ENCODE assay signal across 8 mouse cellular contexts in the genomic region with DNA sequence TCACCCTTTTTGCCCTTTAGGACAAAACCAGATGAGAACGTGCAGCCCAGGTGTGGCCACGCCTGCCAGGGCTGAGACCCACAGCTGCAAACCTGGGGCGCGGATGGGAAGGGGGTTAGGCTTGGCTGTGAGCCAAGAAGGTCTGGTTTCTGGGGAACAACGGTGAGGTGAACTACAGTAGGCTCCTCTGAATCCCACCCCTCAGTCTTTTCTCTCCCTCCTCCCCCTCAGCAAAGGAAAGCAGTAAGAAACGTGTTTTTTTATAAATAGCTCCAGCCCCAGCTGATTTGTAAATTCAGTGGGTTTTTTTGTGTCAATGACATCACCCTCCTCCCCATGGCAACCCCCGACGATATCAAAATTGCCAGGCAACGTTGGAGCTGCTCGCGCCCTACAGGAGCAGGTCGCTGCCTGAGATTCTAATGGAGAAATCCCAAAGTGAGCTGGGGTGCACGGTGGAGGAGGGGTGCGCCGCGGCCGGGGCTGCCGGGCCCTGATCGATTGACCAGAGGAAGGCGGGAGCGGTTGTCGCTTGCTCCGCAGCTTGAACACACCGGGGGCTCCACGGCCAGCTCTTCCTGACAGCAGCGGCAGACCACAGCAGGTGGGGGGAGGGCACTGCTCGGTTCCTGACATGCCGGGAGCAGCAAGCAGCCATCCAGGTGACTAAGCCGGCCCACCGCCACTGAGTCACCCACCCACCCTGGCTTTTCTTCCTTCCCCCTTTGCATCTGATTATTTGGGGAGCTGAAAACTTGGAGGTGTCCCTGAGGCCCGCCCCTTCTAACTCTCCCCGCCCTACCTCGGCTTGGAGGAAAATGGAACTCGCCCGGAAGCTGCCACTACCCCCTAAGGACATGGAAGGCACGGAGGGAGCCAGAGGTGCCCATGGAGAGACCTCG. TPM values are rescaled to one million over a fixed set of nuclear protein-coding genes. Genes with fewer than 3 reads are reported as not detected.
DNase-seq lines count a peak whose midpoint lies in the region; ATAC-seq and TF ChIP-seq lines count a peak whose summit lies in the region.

A gene (plus strand): TSS at position 402 of the 902 bp plus-strand sequence.

- H3K36me3 ChIP-seq in G1E (replicated peaks), result peaks cover 33% of the 10 kb centered on the region
- H3K36me3 ChIP-seq in embryonic facial prominence, embryonic 11.5 days (replicated peaks; ENCODE audit: control insufficient read depth, insufficient read depth, low read depth, low read length), result no peaks in the 10 kb centered on the region
- no peaks in the 10 kb centered on the region for H3K36me3 ChIP-seq in hindbrain, embryonic 10.5 days

- WGBS in embryonic facial prominence, embryonic 11.5 days, result 2% methylated on average over 36 of the region's 37 CpGs
- 2% methylated on average over 37 of the region's 37 CpGs for WGBS in hindbrain, embryonic 10.5 days

- intact Hi-C loops in heart, postnatal 14 days (cut with DNase I), result no loop called here
- intact Hi-C loops in left cerebral cortex, postnatal 14 days (cut with DNase I), result no loop called here

- peak within 1 kb of the TSS; percentile 79 for H3K4me2 ChIP-seq in embryonic facial prominence, embryonic 11.5 days (ENCODE audit: low read depth, low read length)

- peak within 1 kb of the TSS; percentile 75 for H3K4me3 ChIP-seq in G1E (ENCODE audit: low read depth, low read length)
- H3K4me3 ChIP-seq in embryonic facial prominence, embryonic 11.5 days (ENCODE audit: low read depth, low read length), result peak within 1 kb of the TSS; percentile 38
- peak within 1 kb of the TSS; percentile 59 for H3K4me3 ChIP-seq in hindbrain, embryonic 10.5 days

- H3K4me1 ChIP-seq in G1E (ENCODE audit: insufficient read depth, low read depth, low read length), result peaks cover 91% of the 10 kb centered on the region
- peaks cover 6% of the 10 kb centered on the region for H3K4me1 ChIP-seq in embryonic facial prominence, embryonic 11.5 days (ENCODE audit: control insufficient read depth, insufficient read depth, low read length)
- H3K4me1 ChIP-seq in hindbrain, embryonic 10.5 days (replicated peaks), result peaks cover 48% of the 10 kb centered on the region

- TF ChIP-seq CTCF in G1E (IDR thresholded peaks at IDR 0.05; ENCODE audit: low read depth, low read length), result no peak

- no peak within 1 kb of the TSS for H3K27ac ChIP-seq in embryonic facial prominence, embryonic 11.5 days (replicated peaks; ENCODE audit: low read depth, low read length)
- peak within 1 kb of the TSS; percentile 71 for H3K27ac ChIP-seq in hindbrain, embryonic 10.5 days

- H3K27me3 ChIP-seq in G1E (ENCODE audit: insufficient read depth, low read length), result no peaks in the 10 kb centered on the region
- peaks cover 17% of the 10 kb centered on the region for H3K27me3 ChIP-seq in embryonic facial prominence, embryonic 11.5 days (ENCODE audit: control insufficient read depth, insufficient read depth, low read length)
- peaks cover 57% of the 10 kb centered on the region for H3K27me3 ChIP-seq in hindbrain, embryonic 10.5 days (ENCODE audit: insufficient read depth, poor library complexity, severe bottlenecking)

- H3K9me3 ChIP-seq in G1E (replicated peaks), result no peaks in the 10 kb centered on the region
- H3K9me3 ChIP-seq in embryonic facial prominence, embryonic 11.5 days (replicated peaks; ENCODE audit: control insufficient read depth, low read length), result no peaks in the 10 kb centered on the region
- no peaks in the 10 kb centered on the region for H3K9me3 ChIP-seq in hindbrain, embryonic 10.5 days

- DNase-seq in heart, adult 8-10 months (ENCODE audit: low spot score), result no peak
- DNase-seq in heart, postnatal 14 days, result no peak
- DNase-seq in G1E (ENCODE audit: low spot score), result peak; percentile 71
- peak; percentile 43 for DNase-seq in embryonic facial prominence, embryonic 11.5 days (ENCODE audit: low spot score)
- peak; percentile 39 for DNase-seq in hindbrain, embryonic 10.5 days (ENCODE audit: low spot score)
- peak; percentile 73 to 84 for DNase-seq in left cerebral cortex, postnatal 14 days (ENCODE audit: low spot score in 2 of 2)
- peak; percentile 59 for DNase-seq in naive thymus-derived CD4-positive, alpha-beta T cell, adult 2 months (ENCODE audit: low read depth)
- peak; percentile 76 for DNase-seq in thymus, postnatal 4 days

- H3K9ac ChIP-seq in embryonic facial prominence, embryonic 11.5 days (replicated peaks; ENCODE audit: low read length), result peak within 1 kb of the TSS; percentile 44

- ATAC-seq in G1E (ENCODE audit: extremely low read depth, insufficient number of reproducible peaks, low FRiP score, poor library complexity, severe bottlenecking), result no peak
- no peak for ATAC-seq in embryonic facial prominence, embryonic 11.5 days (replicated peaks; ENCODE audit: insufficient number of reproducible peaks, low FRiP score, low TSS enrichment, low read depth)

RNA-seq across cellular contexts. Expression of the gene that starts here (rescaled TPM):
- 10 to 100 TPM in 3 of 4 experiments, 1 to 10 TPM in 1; 7.5 to 13.4 (median 11.4) TPM for total RNA-seq in heart, adult 8-10 months (2022)
- total RNA-seq in heart, postnatal 14 days (2021), result 10 to 100 TPM in 1 of 2 experiments, 1 to 10 TPM in 1; 7.8 to 10.9 TPM
- 7.9 and 9.6 TPM in 2 replicates for total RNA-seq in G1E (2014; fragmentation: Nextera tagmentation)
- total RNA-seq in G1E (2017), result 6.2 and 10.0 TPM in 2 replicates
- 28.0 and 34.2 TPM in 2 replicates for polyA plus RNA-seq in G1E (2012)
- polyA plus RNA-seq in embryonic facial prominence, embryonic 11.5 days (2014; fragmentation: Nextera tagmentation; extraction: Ambion mirVana), result 0.50 and 0.92 TPM in 2 replicates
- polyA plus RNA-seq in hindbrain, embryonic 10.5 days (2016; fragmentation: Nextera tagmentation; extraction: Ambion mirVana), result 0.25 and 0.90 TPM in 2 replicates
- total RNA-seq in left cerebral cortex, postnatal 14 days (2021), result 100 to 1,000 TPM; 117 to 122 TPM

Comparison
In these comparisons a context has a peak if more than half of its experiments do, and no peak if none do; other contexts are left out.
1. RNA of the gene that starts here (total RNA-seq): 117 to 122 TPM in left cerebral cortex, postnatal 14 days; 7.5 to 13.4 TPM in heart, adult 8-10 months, 7.8 to 10.9 TPM in heart, postnatal 14 days and 6.2 to 10.0 TPM in G1E; every median in the first group is over 4 times any median in the second.
2. RNA of the gene that starts here (polyA plus RNA-seq): 28.0 to 34.2 TPM in G1E; 0.25 to 0.90 TPM in hindbrain, embryonic 10.5 days and 0.50 to 0.92 TPM in embryonic facial prominence, embryonic 11.5 days; every median in the first group is over 10 times any median in the second.
3. Peak in DNase-seq, H3K4me3 ChIP-seq, H3K9ac ChIP-seq and H3K4me2 ChIP-seq in embryonic facial prominence, embryonic 11.5 days; RNA of the gene not detected or under 1 TPM.
4. Peak in DNase-seq, H3K4me3 ChIP-seq and H3K27ac ChIP-seq in hindbrain, embryonic 10.5 days; RNA of the gene not detected or under 1 TPM.
5. DNase-seq: peak in G1E (single experiment), left cerebral cortex, postnatal 14 days (2 of 2), naive thymus-derived CD4-positive, alpha-beta T cell, adult 2 months (single experiment) and thymus, postnatal 4 days (single experiment); none in heart, adult 8-10 months (single experiment) and heart, postnatal 14 days (0 of 2).
6. Peak in every context shown above with its lines, with median percentiles within 50 percentile points of each other: H3K4me3 ChIP-seq.